Comparison of ENCODE assay signal across 10 mouse cellular contexts in the genomic region with DNA sequence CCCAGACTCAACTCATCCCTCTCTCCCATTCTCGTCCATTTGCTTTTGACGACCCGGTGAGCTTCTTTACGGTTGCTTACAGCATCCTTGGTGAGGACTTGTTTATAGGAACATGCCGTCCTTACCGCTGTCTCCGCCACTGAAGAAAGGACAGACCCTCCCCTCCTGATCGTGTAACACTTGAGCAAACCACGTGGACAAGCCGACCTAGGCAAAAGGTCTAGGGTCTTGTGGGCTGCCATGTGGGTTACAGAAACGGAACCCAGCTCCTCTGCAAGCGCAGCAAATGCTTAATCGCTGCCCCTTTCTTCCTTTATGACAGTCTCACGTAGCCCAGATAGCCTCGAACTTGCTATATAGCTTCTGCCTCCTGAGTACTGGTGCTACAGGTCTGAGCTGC. TPM values are rescaled to one million over a fixed set of nuclear protein-coding genes. Genes with fewer than 3 reads are reported as not detected.
DNase-seq lines count a peak whose midpoint lies in the region; ATAC-seq lines count a peak whose summit lies in the region.
"Had no signal": no experiment of that assay in that cellular context is flagged by ENCODE, and none has a peak within 500 bp of the region (broad histone marks: within the 10 kb centered on the region; RNA-seq: fewer than 3 reads in every experiment).

No protein-coding gene starts in this region.

- peaks cover 3% of the 10 kb centered on the region; the same call in 1 of the 2 replicates for H3K9me3 ChIP-seq in heart, embryonic 16.5 days (replicated peaks; ENCODE audit: control insufficient read depth, low read length)
- H3K9me3 ChIP-seq in embryonic facial prominence, embryonic 10.5 days = no peaks in the 10 kb centered on the region
- H3K9me3 ChIP-seq in hindbrain, embryonic 16.5 days (ENCODE audit: control insufficient read depth, low read length) = peaks cover 5% of the 10 kb centered on the region; the same call in 1 of the 2 replicates
- H3K9me3 ChIP-seq in midbrain, embryonic 14.5 days (ENCODE audit: control insufficient read depth, low read length) = no peaks in the 10 kb centered on the region
- H3K9me3 ChIP-seq: G1E had no signal

- no peak overlapping the region for H3K9ac ChIP-seq in heart, embryonic 16.5 days (ENCODE audit: low read length)
- no peak overlapping the region for H3K9ac ChIP-seq in hindbrain, embryonic 16.5 days (ENCODE audit: low read depth, low read length)
- no peak overlapping the region for H3K9ac ChIP-seq in midbrain, embryonic 14.5 days (replicated peaks; ENCODE audit: low read length)

- H3K27ac ChIP-seq in heart, embryonic 16.5 days (ENCODE audit: low read length) = no peak overlapping the region
- no peak overlapping the region for H3K27ac ChIP-seq in embryonic facial prominence, embryonic 10.5 days (replicated peaks)
- H3K27ac ChIP-seq in hindbrain, embryonic 16.5 days (ENCODE audit: low read depth, low read length) = no peak overlapping the region
- no peak overlapping the region for H3K27ac ChIP-seq in midbrain, embryonic 14.5 days (replicated peaks; ENCODE audit: low read depth, low read length)

- intact Hi-C loops in heart, postnatal 25 days (cut with DNase I) = no loop called here

- ATAC-seq in heart, embryonic 16.5 days (replicated peaks; ENCODE audit: extremely low read depth, insufficient read depth, low FRiP score) = no peak
- ATAC-seq in hindbrain, embryonic 16.5 days = 0 out of 2 replicates have a peak, but pooled peaks have one; percentile 27
- no peak for ATAC-seq in midbrain, embryonic 14.5 days (ENCODE audit: low FRiP score, low TSS enrichment)

- H3K4me2 ChIP-seq in heart, embryonic 16.5 days (ENCODE audit: low read depth, low read length) = peak overlapping the region; percentile 59
- peak overlapping the region; percentile 58 for H3K4me2 ChIP-seq in hindbrain, embryonic 16.5 days (ENCODE audit: low read length)
- H3K4me2 ChIP-seq in midbrain, embryonic 14.5 days (ENCODE audit: low read length) = peak overlapping the region; percentile 48

- H3K4me1 ChIP-seq in heart, embryonic 16.5 days (ENCODE audit: control insufficient read depth, insufficient read depth, low read length) = no peaks in the 10 kb centered on the region
- peaks cover 7% of the 10 kb centered on the region; the same call in 1 of the 2 replicates for H3K4me1 ChIP-seq in embryonic facial prominence, embryonic 10.5 days
- H3K4me1 ChIP-seq in hindbrain, embryonic 16.5 days (ENCODE audit: control insufficient read depth, insufficient read depth, low read depth, low read length) = no peaks in the 10 kb centered on the region
- H3K4me1 ChIP-seq in midbrain, embryonic 14.5 days (ENCODE audit: control insufficient read depth, insufficient read depth, low read length) = no peaks in the 10 kb centered on the region

- H3K27me3 ChIP-seq in heart, embryonic 16.5 days (ENCODE audit: control insufficient read depth, insufficient read depth, low read length) = no peaks in the 10 kb centered on the region
- 0 out of 2 replicates have a peak, but pooled peaks cover 4% of the 10 kb centered on the region for H3K27me3 ChIP-seq in embryonic facial prominence, embryonic 10.5 days (replicated peaks; ENCODE audit: low read depth, poor library complexity, severe bottlenecking)
- H3K27me3 ChIP-seq in hindbrain, embryonic 16.5 days (replicated peaks; ENCODE audit: control insufficient read depth, insufficient read depth, low read length) = no peaks in the 10 kb centered on the region
- H3K27me3 ChIP-seq in midbrain, embryonic 14.5 days (ENCODE audit: control insufficient read depth, insufficient read depth, low read length) = no peaks in the 10 kb centered on the region

- H3K36me3 ChIP-seq in heart, embryonic 16.5 days (ENCODE audit: control insufficient read depth, insufficient read depth) = no peaks in the 10 kb centered on the region
- H3K36me3 ChIP-seq in embryonic facial prominence, embryonic 10.5 days (replicated peaks) = no peaks in the 10 kb centered on the region
- H3K36me3 ChIP-seq in hindbrain, embryonic 16.5 days (ENCODE audit: control insufficient read depth, insufficient read depth, low read length) = no peaks in the 10 kb centered on the region
- no peaks in the 10 kb centered on the region for H3K36me3 ChIP-seq in midbrain, embryonic 14.5 days (ENCODE audit: control insufficient read depth, insufficient read depth, low read length)
- H3K36me3 ChIP-seq: G1E had no signal

- DNase-seq in heart, postnatal 25 days (ENCODE audit: low spot score) = no peak
- no peak for DNase-seq in embryonic facial prominence, embryonic 10.5 days (ENCODE audit: low spot score)
- DNase-seq in midbrain, embryonic 14.5 days = peak; percentile 7
- DNase-seq in cerebellum, adult 9-10 months = no peak
- no peak for DNase-seq in cerebellum, postnatal 25 days
- no peak for DNase-seq in kidney, postnatal 14 days
- DNase-seq: cerebellum, adult 8-10 months had no signal

- WGBS in heart, embryonic 16.5 days = 42% methylated on average over 15 of the region's 15 CpGs
- 53% methylated on average over 15 of the region's 15 CpGs for WGBS in embryonic facial prominence, embryonic 10.5 days
- WGBS in hindbrain, embryonic 16.5 days = 54% methylated on average over 15 of the region's 15 CpGs
- 57% methylated on average over 15 of the region's 15 CpGs for WGBS in midbrain, embryonic 14.5 days

- peak overlapping the region; percentile 20 for H3K4me3 ChIP-seq in heart, embryonic 16.5 days (ENCODE audit: low read length)
- peak overlapping the region; percentile 48 for H3K4me3 ChIP-seq in embryonic facial prominence, embryonic 10.5 days
- H3K4me3 ChIP-seq in hindbrain, embryonic 16.5 days (ENCODE audit: low read length) = peak overlapping the region; percentile 15
- H3K4me3 ChIP-seq in midbrain, embryonic 14.5 days (replicated peaks; ENCODE audit: low read depth, low read length) = peak overlapping the region; percentile 15

RNA-seq across cellular contexts. Expression of gene Stk24, which starts 25.7 kb away (rescaled TPM):
- polyA plus RNA-seq in heart, embryonic 16.5 days (2015; fragmentation: Nextera tagmentation; extraction: Ambion mirVana) = 36.6 and 38.6 TPM in 2 replicates
- total RNA-seq in heart, postnatal 25 days (2021) = 10 to 100 TPM; 67.1 to 78.4 TPM
- polyA plus RNA-seq in embryonic facial prominence, embryonic 10.5 days (2016; fragmentation: Nextera tagmentation; extraction: Ambion mirVana) = 39.9 and 43.0 TPM in 2 replicates
- polyA plus RNA-seq in hindbrain, embryonic 16.5 days (2015; fragmentation: Nextera tagmentation; extraction: Ambion mirVana) = 14.6 and 18.5 TPM in 2 replicates
- 17.2 and 23.3 TPM in 2 replicates for polyA plus RNA-seq in midbrain, embryonic 14.5 days (2014; fragmentation: Nextera tagmentation; extraction: Ambion mirVana)
